In genomic region chr11:90844266-90844924, GRCm38 (mm10) we compare ENCODE assay signal across 16 mouse cellular contexts.
DNase-seq lines count a peak whose midpoint lies in the region; ATAC-seq lines count a peak whose summit lies in the region.
"Had no signal": no experiment of that assay in that cellular context is flagged by ENCODE, and none has a peak within 500 bp of the region (broad histone marks: within the 10 kb centered on the region; RNA-seq: fewer than 3 reads in every experiment).

No protein-coding gene starts in this region.

- H3K27me3 ChIP-seq in limb, embryonic 12.5 days: no peaks in the 10 kb centered on the region
- H3K27me3 ChIP-seq in heart, embryonic 12.5 days (replicated peaks): no peaks in the 10 kb centered on the region

- DNase-seq in heart, adult 11 months: peak; percentile 44
- DNase-seq in heart, postnatal 4 days: no peak
- DNase-seq in embryo, embryonic 11 days: peak; percentile 23
- DNase-seq in kidney, adult 9 months: peak; percentile 8
- no peak for DNase-seq in left cerebral cortex, postnatal 36 days (ENCODE audit: low spot score in 2 of 2)
- DNase-seq: B cell, adult 2 months; cerebellum, adult 18-20 months; gastrocnemius, adult 2 months; layer of hippocampus, postnatal 36 days; liver, postnatal 0 days; lung, postnatal 4 days; thymus, postnatal 25 days had no signal

- no peaks in the 10 kb centered on the region for H3K36me3 ChIP-seq in limb, embryonic 12.5 days
- H3K36me3 ChIP-seq in heart, embryonic 12.5 days: no peaks in the 10 kb centered on the region
- H3K36me3 ChIP-seq: forebrain, embryonic 10.5 days had no signal

- H3K4me1 ChIP-seq in limb, embryonic 12.5 days (replicated peaks): no peaks in the 10 kb centered on the region
- H3K4me1 ChIP-seq in heart, embryonic 12.5 days (replicated peaks): 0 out of 2 replicates have a peak, but pooled peaks cover 8% of the 10 kb centered on the region
- H3K4me1 ChIP-seq: forebrain, embryonic 10.5 days had no signal

- intact Hi-C loops in left cerebral cortex, postnatal 36 days (cut with DNase I): no loop called here

- H3K4me2 ChIP-seq in limb, embryonic 12.5 days: peak overlapping the region; percentile 15; the same call in 1 of the 2 replicates
- H3K4me2 ChIP-seq in heart, embryonic 12.5 days: no peak overlapping the region

- ATAC-seq in limb, embryonic 12.5 days (ENCODE audit: insufficient number of reproducible peaks, insufficient read depth, low FRiP score, low TSS enrichment, low read depth): peak; percentile 20; the same call in 1 of the 2 replicates
- ATAC-seq in heart, embryonic 12.5 days (ENCODE audit: insufficient number of reproducible peaks, low FRiP score): no peak
- ATAC-seq: hindbrain, embryonic 16.5 days; liver, postnatal 0 days had no signal

- no peak overlapping the region for H3K4me3 ChIP-seq in limb, embryonic 12.5 days (replicated peaks)
- no peak overlapping the region for H3K4me3 ChIP-seq in heart, embryonic 12.5 days
- H3K4me3 ChIP-seq: forebrain, embryonic 10.5 days; gastrocnemius, adult 2 months had no signal

- WGBS in limb, embryonic 12.5 days: 37% methylated on average over 15 of the region's 15 CpGs
- 67% methylated on average over 15 of the region's 15 CpGs for WGBS in heart, embryonic 12.5 days

- H3K27ac ChIP-seq in limb, embryonic 12.5 days: no peak overlapping the region
- H3K27ac ChIP-seq in heart, embryonic 12.5 days (ENCODE audit: poor library complexity, severe bottlenecking): no peak overlapping the region
- H3K27ac ChIP-seq: forebrain, embryonic 10.5 days; gastrocnemius, adult 2 months had no signal

- peaks cover 11% of the 10 kb centered on the region; the same call in 1 of the 2 replicates for H3K9me3 ChIP-seq in limb, embryonic 12.5 days
- H3K9me3 ChIP-seq in heart, embryonic 12.5 days (replicated peaks): peaks cover 6% of the 10 kb centered on the region; the same call in 1 of the 2 replicates

- H3K9ac ChIP-seq in limb, embryonic 12.5 days (replicated peaks): no peak overlapping the region
- H3K9ac ChIP-seq in heart, embryonic 12.5 days: no peak overlapping the region
- H3K9ac ChIP-seq: liver, postnatal 0 days had no signal

Comparison
In these comparisons a context has a peak if more than half of its experiments do, and no peak if none do; other contexts are left out.
1. DNase-seq: peak in heart, adult 11 months (single experiment), embryo, embryonic 11 days (single experiment) and kidney, adult 9 months (single experiment); none in heart, postnatal 4 days (single experiment) and left cerebral cortex, postnatal 36 days (0 of 2).